Mouse (Mus musculus) embryonic stem cell, embryonic (primary cell): ENCODE results near the gene 1700024B05Rik.
"Not testable (repeated sequence)": the region's sequence is repeated elsewhere in the genome, so short reads cannot be mapped to it uniquely, and the experiment has no call there.

ENCODE experiments used
- CTCF ChIA-PET, 4 experiments: fragments of 300-600 bp in 2 of 4; fragments of 350-600 bp in 2 of 4; sonication (Branson Sonifier 250); formaldehyde crosslinking; loops; one replicate each; lab custom pipeline; 2022; ENCODE audit warnings: inconsistent platforms in 2 of 4; lab: Charles Lee
- POLR2A ChIA-PET, 4 experiments: fragments of 300-600 bp in 2 of 4; fragments of 350-600 bp in 2 of 4; sonication (Branson Sonifier 250); formaldehyde crosslinking; loops; one replicate each; lab custom pipeline; 2022; ENCODE audit warnings: antibody characterized with exemption in 4 of 4, inconsistent platforms in 1 of 4; lab: Charles Lee

Gene 1700024B05Rik

DNA sequence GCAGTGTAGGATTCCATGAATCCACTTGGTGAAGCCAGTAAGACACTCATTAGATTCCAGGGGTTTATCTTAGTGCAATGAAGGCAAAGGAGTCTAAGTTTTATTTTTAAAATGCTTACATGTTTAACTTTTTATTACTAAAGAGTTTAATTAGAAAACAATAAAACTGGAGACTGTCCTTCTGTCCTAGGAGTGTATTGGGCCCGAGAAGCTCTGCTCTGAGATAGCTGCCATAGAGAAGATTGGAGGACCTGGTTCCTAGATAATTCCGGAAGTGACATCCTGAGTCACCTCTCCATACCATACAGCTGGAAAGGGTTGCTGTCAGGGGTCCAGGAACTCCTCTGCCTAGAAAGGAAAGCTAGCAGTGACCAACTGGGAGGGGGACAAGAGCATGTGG, at the start of gene 1700024B05Rik:
Gene 1700024B05Rik, plus strand, starts transcription at position 301 of the 400 bp plus-strand sequence.
- CTCF ChIA-PET, POLR2A ChIA-PET: not testable (repeated sequence)

DNA sequence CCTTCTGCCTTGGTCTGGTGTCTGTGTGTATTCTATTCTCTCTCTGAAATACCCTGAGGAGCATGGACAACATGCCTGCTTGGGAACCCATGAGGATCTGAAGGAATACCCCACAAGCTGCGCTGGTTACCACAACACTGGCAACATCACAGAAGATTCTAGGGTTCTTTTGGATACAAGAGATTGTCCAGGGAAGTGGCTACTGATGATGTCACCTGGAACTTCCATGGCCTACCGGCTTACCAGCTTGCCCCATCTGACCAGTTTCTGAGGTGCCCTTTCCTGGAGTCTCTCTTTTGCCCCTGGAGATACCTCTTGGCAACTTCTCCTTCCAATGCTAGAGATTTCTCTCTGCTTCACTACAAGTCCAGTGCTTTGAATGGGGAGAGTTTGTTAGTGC, 36.6 kb upstream of the 1700024B05Rik start, which contains the start of gene Gm7980:
Gene Gm7980, minus strand, starts transcription at position 101 of the 400 bp plus-strand sequence.
- CTCF ChIA-PET, POLR2A ChIA-PET: not testable (repeated sequence)

DNA sequence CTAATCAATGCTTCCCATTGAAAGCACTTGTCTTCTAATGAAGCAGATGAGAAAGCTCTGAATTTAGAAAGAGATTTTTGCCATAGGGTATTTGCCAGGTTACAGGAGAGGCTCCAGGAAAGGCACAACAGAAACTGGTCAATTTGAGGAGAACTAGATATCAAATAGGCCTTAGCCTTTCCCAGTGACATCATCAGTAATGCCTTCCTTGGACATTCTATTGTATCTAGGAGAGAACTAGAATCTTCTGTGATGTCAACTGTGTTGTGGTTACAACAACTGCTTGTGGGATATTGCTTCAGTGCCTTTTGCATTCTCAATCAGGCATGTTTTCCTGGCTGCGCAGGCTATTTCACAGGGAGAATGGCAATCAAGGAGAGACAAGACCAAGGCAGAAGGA, 19.1 kb upstream of the 1700024B05Rik start, which contains the start of gene 1700049E17Rik1:
Gene 1700049E17Rik1, plus strand, starts transcription at position 301 of the 400 bp plus-strand sequence.
- POLR2A ChIA-PET, CTCF ChIA-PET: not testable (repeated sequence)

GRCm38 (mm10) chr14:41964095-41964494, 20.3 kb downstream of the 1700024B05Rik start:
- POLR2A ChIA-PET, CTCF ChIA-PET: not testable (repeated sequence)

DNA sequence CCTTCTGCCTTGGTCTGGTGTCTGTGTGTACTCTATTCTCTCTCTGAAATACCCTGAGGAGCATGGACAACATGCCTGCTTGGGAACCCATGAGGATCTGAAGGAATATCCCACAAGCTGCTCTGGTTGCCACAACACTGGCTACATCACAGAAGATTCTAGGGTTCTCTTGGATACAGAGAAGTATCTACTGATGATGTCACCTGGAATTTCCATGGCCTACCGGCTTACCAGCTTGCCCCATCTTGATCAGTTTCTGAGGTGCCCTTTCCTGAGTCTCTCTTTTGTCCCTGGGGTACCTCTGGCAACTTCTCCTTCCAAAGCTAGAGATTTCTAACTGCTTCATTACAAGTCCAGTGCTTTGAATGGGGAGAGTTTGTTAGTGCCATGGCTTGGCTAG, 24.0 kb downstream of the 1700024B05Rik start, which contains the start of gene Gm6401:
Gene Gm6401, minus strand, starts transcription at position 101 of the 400 bp plus-strand sequence.
- CTCF ChIA-PET, POLR2A ChIA-PET: not testable (repeated sequence)

DNA sequence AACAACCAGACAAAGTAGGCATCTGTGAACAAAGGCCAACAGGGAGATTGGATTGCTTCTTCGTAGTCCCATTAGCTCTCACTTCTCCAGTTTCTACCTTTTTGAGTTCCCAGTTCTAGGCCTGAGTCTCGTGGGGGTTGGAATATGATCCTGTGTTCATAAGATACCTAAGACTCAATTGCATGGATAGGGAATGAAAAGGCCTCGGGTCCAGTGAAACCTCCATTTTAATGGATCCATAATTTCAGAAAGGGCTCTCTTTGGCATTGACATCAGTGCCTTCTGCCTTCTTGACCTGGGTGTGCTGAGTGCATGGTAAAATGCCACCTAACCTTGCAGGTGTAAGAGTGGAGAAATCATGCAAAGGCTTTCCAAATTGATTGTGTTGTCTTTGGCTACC, 24.8 kb downstream of the 1700024B05Rik start:
- POLR2A ChIA-PET, CTCF ChIA-PET: not testable (repeated sequence)

GRCm38 (mm10) chr14:41983225-41983624, 39.4 kb downstream of the 1700024B05Rik start, which contains the start of gene Gm3543:
Gm3543 (minus strand) TSS chr14:41983325.
- CTCF ChIA-PET, POLR2A ChIA-PET: not testable (repeated sequence)
